Mouse (Mus musculus) forebrain, embryonic 14.5 days (tissue): ENCODE measurements at regions not wholly inside any gene's neighbourhood (a gene's known extent, or its start where the extent isn't known, plus 50 kb on each side); places are given as distances from the start of the nearest gene placed in this dataset.

ENCODE experiments used
- ATAC-seq: fragments of 200-750 bp; cut with Nextera tagmentation; 2 replicates; pipeline ENCODE4 v1.8.0; 2017; ENCODE audit warnings: mild to moderate bottlenecking, moderate library complexity
- DNase-seq: peaks from one replicate; pipeline ENCODE4 v3.0.0-alpha.2; 2015; ENCODE audit warnings: low spot score
- H3K27ac ChIP-seq: fragments of 300-500 bp; sonication (generic); 2 replicates; pipeline ENCODE4 v1.5.1; 2014; ENCODE audit warnings: low read depth, mild to moderate bottlenecking, control low read depth, low read length, moderate library complexity
- H3K27me3 ChIP-seq: fragments of 300-500 bp; sonication (generic); replicated peaks from 2 replicates; pipeline ENCODE4 v1.6.1; 2014; ENCODE audit warnings: low read length, control low read depth, mixed read lengths; ENCODE audit not compliant: control insufficient read depth, insufficient read depth
- H3K36me3 ChIP-seq: fragments of 300-500 bp; sonication (generic); 2 replicates; pipeline ENCODE4 v1.6.1; 2014; ENCODE audit warnings: low read length, control low read depth; ENCODE audit not compliant: control insufficient read depth, insufficient read depth
- H3K4me1 ChIP-seq: fragments of 300-500 bp; sonication (generic); 2 replicates; pipeline ENCODE4 v1.6.1; 2014; ENCODE audit warnings: antibody characterized with exemption, low read length, control low read depth; ENCODE audit not compliant: control insufficient read depth, insufficient read depth
- H3K4me2 ChIP-seq: fragments of 300-500 bp; sonication (generic); 2 replicates; pipeline ENCODE4 v1.6.1; 2014; ENCODE audit warnings: mild to moderate bottlenecking, control low read depth, low read length
- H3K4me3 ChIP-seq: fragments of 300-500 bp; sonication (generic); 2 replicates; pipeline ENCODE4 v1.5.1; 2014; ENCODE audit warnings: low read depth, low read length, control low read depth
- H3K9ac ChIP-seq: fragments of 300-500 bp; sonication (generic); 2 replicates; pipeline ENCODE4 v1.6.1; 2014; ENCODE audit warnings: mild to moderate bottlenecking, low read length, control low read depth, moderate library complexity
- H3K9me3 ChIP-seq: fragments of 300-500 bp; sonication (generic); replicated peaks from 2 replicates; pipeline ENCODE4 v1.6.1; 2016; ENCODE audit warnings: low read length, control low read depth, mixed read lengths; ENCODE audit not compliant: control insufficient read depth
- WGBS: fragments of 180-500 bp; shearing (Covaris S2); extraction: QIAGEN DNeasy Blood & Tissue Kit; methylation state at CpG from one replicate; pipeline ENCODE4 v1.1.7; 2014; 5-methylcytosine and 5-hydroxymethylcytosine counted together

DNA sequence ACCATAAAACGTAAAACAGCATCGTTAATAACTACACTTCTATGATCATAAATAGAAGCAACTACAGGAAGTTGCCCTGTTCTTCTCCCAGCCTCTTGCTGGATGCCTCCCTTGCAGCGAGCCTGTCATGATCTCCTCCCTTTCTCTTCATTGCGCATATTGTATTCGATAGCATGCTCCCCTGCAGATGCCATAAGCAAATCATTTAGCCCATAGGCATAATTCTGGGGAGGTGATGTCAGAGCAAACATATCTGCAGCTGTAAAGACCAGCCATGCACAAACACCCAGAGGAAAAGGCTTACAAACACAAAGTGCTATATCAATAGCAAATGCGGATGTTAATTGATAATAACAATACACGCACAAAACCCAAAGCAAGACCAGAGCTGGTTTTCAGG, 155.7 kb upstream of the Kif2a start:
- Histone ChIP-seq H3K4me3 (no peak overlapping the region), H3K27ac (no peak overlapping the region), H3K4me2 (no peak overlapping the region), H3K9me3 (no peaks in the 10 kb centered on the region), H3K36me3 (no peaks in the 10 kb centered on the region), H3K9ac (no peak overlapping the region), H3K27me3 (no peaks in the 10 kb centered on the region), H3K4me1 (no peaks in the 10 kb centered on the region)
- ATAC-seq, result no peak
- DNase-seq, result no peak
- 85% methylated on average over 7 of the region's 7 CpGs for WGBS

DNA sequence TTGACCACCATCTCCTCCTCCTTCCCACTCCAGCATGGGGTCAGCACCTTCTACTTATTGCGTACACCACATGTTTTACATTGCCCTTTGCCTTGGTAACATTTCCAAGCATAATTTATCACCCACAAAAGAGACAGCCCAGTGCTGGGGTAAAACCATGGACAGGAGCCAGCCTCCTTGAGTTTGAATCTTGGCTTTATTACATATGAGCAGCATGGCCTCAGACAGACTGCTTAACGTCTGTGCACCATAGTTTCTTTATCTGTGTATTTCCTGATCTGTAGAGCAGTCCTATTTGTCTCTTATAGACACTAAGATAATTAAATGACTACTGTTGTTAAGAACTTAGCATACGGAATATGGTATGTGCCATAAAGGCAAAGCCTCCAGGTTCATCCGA, 154.0 kb upstream of the Kif2a start:
- no peaks in the 10 kb centered on the region for H3K4me1 ChIP-seq
- no peaks in the 10 kb centered on the region for H3K27me3 ChIP-seq
- H3K9ac ChIP-seq, result no peak overlapping the region
- peak; percentile 54 for DNase-seq
- H3K27ac ChIP-seq, result no peak overlapping the region
- 75% methylated on average over 4 of the region's 4 CpGs for WGBS
- no peak overlapping the region for H3K4me3 ChIP-seq
- H3K9me3 ChIP-seq, result no peaks in the 10 kb centered on the region
- ATAC-seq, result peak; percentile 34; the same call in 1 of the 2 replicates
- H3K36me3 ChIP-seq, result no peaks in the 10 kb centered on the region
- H3K4me2 ChIP-seq, result no peak overlapping the region

DNA sequence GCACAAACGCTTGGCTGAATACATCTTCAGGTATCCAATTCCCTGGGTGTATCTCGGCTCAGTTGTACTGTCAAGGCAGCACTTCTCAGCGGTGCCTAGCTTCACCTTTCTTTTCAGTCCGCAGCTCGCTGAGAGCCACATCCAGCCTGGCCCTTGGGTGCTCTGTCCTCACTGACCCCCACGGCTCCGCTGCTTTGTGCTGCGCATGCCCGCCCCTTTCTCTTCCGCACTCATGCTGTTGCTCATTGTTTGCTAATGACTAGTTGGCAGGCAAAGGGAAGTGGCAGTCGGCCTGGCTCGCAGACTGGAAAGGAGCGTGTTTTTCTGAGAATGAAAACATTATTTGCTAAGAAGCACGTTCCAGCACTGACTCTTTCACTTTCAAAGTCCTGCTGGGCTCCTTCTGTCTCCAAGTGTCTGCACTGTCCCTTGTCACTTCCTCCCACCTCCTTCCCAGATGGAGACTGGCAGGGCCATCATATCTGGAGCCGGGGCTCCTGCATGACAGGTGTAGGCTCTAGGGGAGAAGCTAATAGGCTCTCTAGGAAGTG, 146.7 kb upstream of the Kif2a start:
- peak overlapping the region; percentile 29; the same call in 1 of the 2 replicates for H3K27ac ChIP-seq

GRCm38 (mm10) chr13:107167856-107168598, 146.1 kb upstream of the Kif2a start:
- Histone ChIP-seq H3K9me3 (no peaks in the 10 kb centered on the region), H3K4me3 (peak overlapping the region; percentile 23), H3K4me2 (peak overlapping the region; percentile 56), H3K27me3 (no peaks in the 10 kb centered on the region), H3K27ac (peak overlapping the region; percentile 29; the same call in 1 of the 2 replicates), H3K36me3 (no peaks in the 10 kb centered on the region), H3K4me1 (peaks cover 8% of the 10 kb centered on the region; the same call in 1 of the 2 replicates), H3K9ac (peak overlapping the region; percentile 52; the same call in 1 of the 2 replicates)
- ATAC-seq (peak; percentile 38; the same call in 1 of the 2 replicates), DNase-seq (peak; percentile 33)
- WGBS, result 30% methylated on average over 10 of the region's 10 CpGs

More for the DNA sequence above, 146.7 kb upstream of the Kif2a start:
- no peaks in the 10 kb centered on the region for H3K9me3 ChIP-seq
- under 1% methylated on average over 15 of the region's 15 CpGs for WGBS
- H3K36me3 ChIP-seq, result no peaks in the 10 kb centered on the region
- no peaks in the 10 kb centered on the region for H3K27me3 ChIP-seq
- peak overlapping the region; percentile 56 for H3K4me2 ChIP-seq
- H3K4me3 ChIP-seq, result peak overlapping the region; percentile 23
- ATAC-seq (peak; percentile 88), DNase-seq (peak; percentile 85)
- H3K9ac ChIP-seq, result peak overlapping the region; percentile 52; the same call in 1 of the 2 replicates
- peaks cover 8% of the 10 kb centered on the region; the same call in 1 of the 2 replicates for H3K4me1 ChIP-seq

GRCm38 (mm10) chr13:107151548-107151947, 129.6 kb upstream of the Kif2a start:
- Histone ChIP-seq H3K9me3 (no peaks in the 10 kb centered on the region), H3K9ac (no peak overlapping the region), H3K27me3 (no peaks in the 10 kb centered on the region), H3K4me1 (no peaks in the 10 kb centered on the region), H3K36me3 (no peaks in the 10 kb centered on the region), H3K27ac (no peak overlapping the region), H3K4me2 (no peak overlapping the region), H3K4me3 (no peak overlapping the region)
- DNase-seq (peak; percentile 36), ATAC-seq (no peak)
- WGBS, result 69% methylated on average over 5 of the region's 5 CpGs

GRCm38 (mm10) chr13:107141209-107141608, 119.3 kb upstream of the Kif2a start:
- H3K27me3 ChIP-seq, result no peaks in the 10 kb centered on the region
- ATAC-seq (no peak), DNase-seq (peak; percentile 25)

GRCm38 (mm10) chr13:107134125-107134524, 112.2 kb upstream of the Kif2a start:
- no peaks in the 10 kb centered on the region for H3K9me3 ChIP-seq
- no peak overlapping the region for H3K9ac ChIP-seq
- DNase-seq, result no peak
- H3K4me2 ChIP-seq, result no peak overlapping the region
- H3K27ac ChIP-seq, result no peak overlapping the region
- H3K4me1 ChIP-seq, result no peaks in the 10 kb centered on the region
- ATAC-seq, result no peak
- no peak overlapping the region for H3K4me3 ChIP-seq
- no peaks in the 10 kb centered on the region for H3K27me3 ChIP-seq
- no peaks in the 10 kb centered on the region for H3K36me3 ChIP-seq

More at GRCm38 (mm10) chr13:107141209-107141608, 119.3 kb upstream of the Kif2a start:
- 38% methylated on average over 4 of the region's 4 CpGs for WGBS
- Histone ChIP-seq H3K9me3 (no peaks in the 10 kb centered on the region), H3K36me3 (no peaks in the 10 kb centered on the region), H3K4me1 (no peaks in the 10 kb centered on the region), H3K4me2 (no peak overlapping the region), H3K4me3 (no peak overlapping the region), H3K27ac (no peak overlapping the region), H3K9ac (no peak overlapping the region)

- Histone ChIP-seq H3K4me3 (no peak overlapping the region), H3K4me1 (no peaks in the 10 kb centered on the region), H3K9me3 (no peaks in the 10 kb centered on the region), H3K27me3 (no peaks in the 10 kb centered on the region), H3K36me3 (no peaks in the 10 kb centered on the region), H3K9ac (no peak overlapping the region), H3K4me2 (no peak overlapping the region), H3K27ac (no peak overlapping the region)
- ATAC-seq (no peak), DNase-seq (no peak)
- WGBS, result 90% methylated on average over 7 of the region's 7 CpGs
Measured at GRCm38 (mm10) chr13:107126636-107127035, 104.7 kb upstream of the Kif2a start.

GRCm38 (mm10) chr13:107124130-107124668, 102.3 kb upstream of the Kif2a start:
- no peaks in the 10 kb centered on the region for H3K4me1 ChIP-seq
- no peak for DNase-seq
- no peaks in the 10 kb centered on the region for H3K9me3 ChIP-seq
- H3K36me3 ChIP-seq, result no peaks in the 10 kb centered on the region
- H3K4me2 ChIP-seq, result no peak overlapping the region
- no peak overlapping the region for H3K9ac ChIP-seq
- WGBS, result 83% methylated on average over 8 of the region's 8 CpGs
- H3K27ac ChIP-seq, result no peak overlapping the region
- H3K4me3 ChIP-seq, result no peak overlapping the region
- no peak for ATAC-seq
- H3K27me3 ChIP-seq, result no peaks in the 10 kb centered on the region
